Mouse (Mus musculus): Measurements from ENCODE around the gene Cdc5l.
A peak's percentile ranks its signal among the peaks of the same experiment; 100 is the strongest.

DNA sequence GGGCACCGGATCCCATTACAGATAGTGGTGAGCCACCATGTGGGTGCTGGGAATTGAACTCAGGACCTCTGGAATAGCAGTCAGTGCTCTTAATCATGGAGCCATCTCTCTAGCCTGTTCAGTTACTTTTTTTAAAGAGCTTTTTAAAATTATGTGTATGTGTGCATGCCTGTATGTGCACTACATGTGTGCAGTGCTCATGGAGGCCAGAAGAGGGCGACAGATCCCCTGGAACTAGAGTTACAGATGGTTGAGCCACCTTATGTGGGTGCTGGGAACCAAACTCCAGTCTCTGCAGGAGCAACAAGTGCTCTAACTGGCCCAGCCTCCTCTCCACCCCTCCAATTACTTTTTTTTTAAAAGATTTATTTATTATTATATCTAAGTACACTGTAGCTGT, 33.2 kb upstream of the Cdc5l start:
- TF ChIP-seq CTCF (IDR thresholded peaks at IDR 0.05; ENCODE audit: control insufficient read depth, insufficient read depth, insufficient replicate concordance, low read depth, low read length) (peak; percentile 40; the same call in 1 of the 2 replicates), POLR2A (IDR thresholded peaks at IDR 0.05; ENCODE audit: control insufficient read depth, low read depth, low read length) (no peak)
